Mouse (Mus musculus) E14TG2a.4 (cell line): ENCODE results near the gene Zfp648.

ENCODE experiments used
- CTCF ChIP-seq: conservative IDR thresholded peaks from 2 replicates; pipeline ENCODE4 v1.5.1; 2014; ENCODE audit warnings: low read length
- POU5F1 ChIP-seq: IDR thresholded peaks from 2 replicates; pipeline ENCODE4 v1.6.1; 2014; ENCODE audit warnings: low read length, borderline replicate concordance

DNA sequence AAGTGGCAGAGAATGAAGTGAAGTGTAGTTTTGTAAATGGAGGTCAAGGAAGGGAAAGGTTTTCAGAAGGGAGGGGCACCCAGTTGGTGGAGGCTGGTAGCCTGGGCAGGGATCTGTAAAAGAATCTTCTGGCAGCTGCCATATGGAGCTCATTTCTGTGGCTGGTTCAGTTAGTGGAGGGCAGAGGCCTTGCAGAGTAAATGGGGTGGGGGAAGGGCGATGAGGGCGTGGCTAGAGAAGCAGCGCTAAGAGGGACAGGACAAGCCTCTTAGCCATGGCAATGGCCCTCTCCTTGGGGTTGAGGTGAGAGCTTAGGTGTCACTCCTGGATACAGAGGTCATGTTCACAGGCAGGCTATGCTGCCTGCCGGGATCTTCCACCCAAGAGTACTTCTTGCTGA is 12.4 kb upstream of the Zfp648 start:
- TF ChIP-seq CTCF = no peak
- TF ChIP-seq POU5F1 = no peak
